Mouse (Mus musculus): ENCODE measurements around the gene Zfyve16. TPM values are rescaled to one million over a fixed set of nuclear protein-coding genes. Genes with fewer than 3 reads are reported as not detected.

The Zfyve16 gene
- total and polyA plus RNA-seq, 3 experiments, result 4.1 to 4.5 TPM; not detected in 1

GRCm38 (mm10) chr13:92523178-92523813 is 7.4 kb downstream of the Zfyve16 start:
- peaks cover 0 to 7% of the 10 kb centered on the region in 2 experiments; a peak in 2 of 4 replicates for H3K4me1 ChIP-seq (ENCODE audit: control insufficient read depth in 1 of 2, insufficient read depth in 2 of 2, low read length in 2 of 2)
- H3K27ac ChIP-seq (ENCODE audit: control insufficient read depth, low read depth, low read length), result no peak overlapping the region
- no peaks in the 10 kb centered on the region for H3K27me3 ChIP-seq (ENCODE audit: control insufficient read depth in 1 of 2, insufficient read depth in 2 of 2, low read length in 2 of 2)
- no peak overlapping the region for H3K4me3 ChIP-seq (ENCODE audit: control insufficient read depth in 1 of 2, insufficient read depth in 1 of 2, low read depth in 2 of 2, low read length in 2 of 2)
- peaks cover 0 to 10% of the 10 kb centered on the region in 2 experiments; a peak in 3 of 4 replicates for H3K36me3 ChIP-seq (ENCODE audit: control insufficient read depth in 1 of 2, insufficient read depth in 2 of 2, low read length in 2 of 2)
- no peak for TF ChIP-seq UBTF (IDR thresholded peaks at IDR 0.05; ENCODE audit: borderline replicate concordance, insufficient read depth, low read depth, low read length)
- TF ChIP-seq GATA1 (IDR thresholded peaks at IDR 0.05; ENCODE audit: low read depth, low read length), result peak; percentile 67
- TF ChIP-seq RCOR1 (IDR thresholded peaks at IDR 0.05; ENCODE audit: low read depth, low read length), result 0 out of 2 replicates have a peak, but pooled peaks have one; percentile 39
- TF ChIP-seq EP300 (IDR thresholded peaks at IDR 0.05; ENCODE audit: low read depth in 1 of 2, low read length in 2 of 2), result peak in 1 of 2 experiments; percentile 26; a peak in 1 of 4 replicates
- TF ChIP-seq TCF12 (IDR thresholded peaks at IDR 0.05; ENCODE audit: low read depth, low read length), result 0 out of 2 replicates have a peak, but pooled peaks have one; percentile 26
- no peak for TF ChIP-seq MYC (IDR thresholded peaks at IDR 0.05; ENCODE audit: low read depth, low read length)
- no peak for TF ChIP-seq GABPA (IDR thresholded peaks at IDR 0.05; ENCODE audit: low read depth, low read length)
- TF ChIP-seq ETS1 (IDR thresholded peaks at IDR 0.05; ENCODE audit: low read depth, low read length), result peak; percentile 79
- H3K9ac ChIP-seq (ENCODE audit: control insufficient read depth, low read depth, low read length, poor library complexity, severe bottlenecking), result no peak overlapping the region
- peak; percentile 27 for DNase-seq (ENCODE audit: low read depth, low spot score)
- H3K79me2 ChIP-seq (ENCODE audit: control insufficient read depth, insufficient read depth, low read length, poor library complexity), result no peaks in the 10 kb centered on the region
- no peaks in the 10 kb centered on the region for H3K9me3 ChIP-seq (replicated peaks; ENCODE audit: insufficient read depth, low read length)

- H3K79me2 ChIP-seq (ENCODE audit: control insufficient read depth, insufficient read depth, low read length, poor library complexity), result no peaks in the 10 kb centered on the region
- H3K4me1 ChIP-seq (ENCODE audit: control insufficient read depth in 1 of 2, insufficient read depth in 2 of 2, low read length in 2 of 2), result no peaks in the 10 kb centered on the region
- H3K9ac ChIP-seq (ENCODE audit: control insufficient read depth, low read depth, low read length, poor library complexity, severe bottlenecking), result no peak overlapping the region
- H3K4me3 ChIP-seq (ENCODE audit: control insufficient read depth in 1 of 2, insufficient read depth in 1 of 2, low read depth in 2 of 2, low read length in 2 of 2), result no peak overlapping the region
- H3K27me3 ChIP-seq (ENCODE audit: control insufficient read depth in 1 of 2, insufficient read depth in 2 of 2, low read length in 2 of 2), result no peaks in the 10 kb centered on the region
- no peak overlapping the region for H3K27ac ChIP-seq (ENCODE audit: control insufficient read depth, low read depth, low read length)
- peaks cover 0 to 2% of the 10 kb centered on the region in 2 experiments; a peak in 2 of 4 replicates for H3K36me3 ChIP-seq (ENCODE audit: control insufficient read depth in 1 of 2, insufficient read depth in 2 of 2, low read length in 2 of 2)
- no peak for TF ChIP-seq RAD21 (IDR thresholded peaks at IDR 0.05; ENCODE audit: low read depth, low read length)
- no peak for TF ChIP-seq ZC3H11A (IDR thresholded peaks at IDR 0.05; ENCODE audit: low read depth, low read length)
- TF ChIP-seq TAL1 (IDR thresholded peaks at IDR 0.05; ENCODE audit: low read length), result no peak
- TF ChIP-seq MXI1 (IDR thresholded peaks at IDR 0.05; ENCODE audit: low read depth, low read length), result no peak
- no peak for TF ChIP-seq USF2 (IDR thresholded peaks at IDR 0.05; ENCODE audit: borderline replicate concordance in 1 of 2, insufficient read depth in 1 of 2, low read depth in 1 of 2, low read length in 2 of 2)
- TF ChIP-seq CHD2 (IDR thresholded peaks at IDR 0.05; ENCODE audit: low read length), result no peak
- TF ChIP-seq CHD1 (IDR thresholded peaks at IDR 0.05; ENCODE audit: low read depth, low read length), result no peak
- no peak for TF ChIP-seq BHLHE40 (IDR thresholded peaks at IDR 0.05; ENCODE audit: borderline replicate concordance, low read depth, low read length)
- no peak for TF ChIP-seq RCOR1 (IDR thresholded peaks at IDR 0.05; ENCODE audit: low read depth, low read length)
- TF ChIP-seq MAZ (IDR thresholded peaks at IDR 0.05; ENCODE audit: low read depth, low read length), result no peak
- no peak for TF ChIP-seq CTCF (IDR thresholded peaks at IDR 0.05 in 2 of 3, conservative IDR thresholded peaks at IDR 0.05 in 1 of 3; ENCODE audit: control insufficient read depth in 1 of 3, insufficient read depth in 1 of 3, low read depth in 2 of 3, low read length in 3 of 3, poor library complexity in 1 of 3, severe bottlenecking in 1 of 3)
- no peak for TF ChIP-seq ZNF384 (IDR thresholded peaks at IDR 0.05; ENCODE audit: low read depth, low read length)
- no peak for TF ChIP-seq EP300 (IDR thresholded peaks at IDR 0.05; ENCODE audit: low read depth in 1 of 2, low read length in 2 of 2)
- no peak for TF ChIP-seq POLR2AphosphoS2 (IDR thresholded peaks at IDR 0.05; ENCODE audit: low read length)
- no peak for TF ChIP-seq MAX (IDR thresholded peaks at IDR 0.05; ENCODE audit: low read length)
- TF ChIP-seq NRF1 (IDR thresholded peaks at IDR 0.05; ENCODE audit: insufficient read depth, low read depth, low read length, poor library complexity, severe bottlenecking), result no peak
- TF ChIP-seq ETS1 (IDR thresholded peaks at IDR 0.05; ENCODE audit: low read depth, low read length), result no peak
- TF ChIP-seq E2F4 (IDR thresholded peaks at IDR 0.05; ENCODE audit: borderline replicate concordance, low read depth, low read length), result no peak
- no peak for TF ChIP-seq ZMIZ1 (IDR thresholded peaks at IDR 0.05; ENCODE audit: low read depth, low read length)
- DNase-seq (ENCODE audit: low read depth, low spot score), result no peak
- no peaks in the 10 kb centered on the region for H3K9me3 ChIP-seq (replicated peaks; ENCODE audit: insufficient read depth, low read length)
Measured at GRCm38 (mm10) chr13:92504871-92505270, 25.8 kb downstream of the Zfyve16 start.

All from MEL (cell line).